Mouse (Mus musculus) forebrain, embryonic 12.5 days (tissue): ENCODE measurements around the gene Med13l. TPM values are rescaled to one million over a fixed set of nuclear protein-coding genes. Genes with fewer than 3 reads are reported as not detected.

ENCODE experiments used
- ATAC-seq: fragments of 200-750 bp; cut with Nextera tagmentation; 2 replicates; pipeline ENCODE4 v1.8.0; 2017; ENCODE audit warnings: moderate TSS enrichment; ENCODE audit not compliant: low FRiP score
- H3K27ac ChIP-seq: fragments of 300-500 bp; sonication (generic); 2 replicates; pipeline ENCODE4 v1.5.1; 2016; ENCODE audit warnings: mild to moderate bottlenecking
- H3K27me3 ChIP-seq: fragments of 300-500 bp; sonication (generic); 2 replicates; pipeline ENCODE4 v1.6.1; 2016; ENCODE audit warnings: mild to moderate bottlenecking
- H3K36me3 ChIP-seq: fragments of 300-500 bp; sonication (generic); replicated peaks from 2 replicates; pipeline ENCODE4 v1.6.1; 2016; ENCODE audit warnings: mild to moderate bottlenecking
- H3K4me1 ChIP-seq: fragments of 300-500 bp; sonication (generic); 2 replicates; pipeline ENCODE4 v1.6.1; 2016
- H3K4me2 ChIP-seq: fragments of 300-500 bp; sonication (generic); 2 replicates; pipeline ENCODE4 v1.6.1; 2016; ENCODE audit warnings: mild to moderate bottlenecking, moderate library complexity
- H3K4me3 ChIP-seq: fragments of 300-500 bp; sonication (generic); replicated peaks from 2 replicates; pipeline ENCODE4 v1.5.1; 2016; ENCODE audit warnings: mild to moderate bottlenecking
- H3K9ac ChIP-seq: fragments of 300-500 bp; sonication (generic); 2 replicates; pipeline ENCODE4 v1.6.1; 2016; ENCODE audit warnings: mild to moderate bottlenecking
- H3K9me3 ChIP-seq: fragments of 300-500 bp; sonication (generic); 2 replicates; pipeline ENCODE4 v1.6.1; 2016
- WGBS: fragments of 180-500 bp; shearing (Covaris S2); methylation state at CpG from one replicate; pipeline ENCODE4 v1.1.7; 2016; 5-methylcytosine and 5-hydroxymethylcytosine counted together
- polyA plus RNA-seq: library from polyadenylated mRNA; unstranded; fragments of >200 nt; fragmentation: Nextera tagmentation; extraction: Ambion mirVana; gene quantifications from 2 replicates; pipeline ENCODE4 v1.2.1, GENCODE M21; 2016

The Med13l gene
- polyA plus RNA-seq, 1 experiment from 2014 or later, result 17.7 TPM

DNA sequence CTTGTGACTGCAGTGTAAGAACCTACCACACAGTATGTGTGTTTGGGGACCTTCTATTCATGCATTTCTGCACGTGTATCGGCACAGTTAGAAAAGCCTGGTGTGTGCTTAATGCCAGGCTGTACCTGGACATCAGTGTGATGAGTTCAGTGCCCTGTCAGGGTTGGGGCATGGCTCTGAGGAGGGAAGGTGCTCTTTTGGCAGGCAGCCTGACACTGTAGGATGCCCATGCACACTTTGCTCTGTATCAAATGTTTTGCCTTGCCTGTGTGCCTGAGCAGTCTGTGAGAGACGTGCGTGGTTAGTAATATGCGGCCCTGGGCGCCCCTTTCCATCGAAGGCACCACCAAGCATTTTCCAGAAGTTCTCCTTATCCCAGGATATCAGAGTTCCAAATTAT lies 136.6 kb downstream of the Med13l start:
- no peak overlapping the region for H3K9ac ChIP-seq
- no peak overlapping the region for H3K4me3 ChIP-seq
- ATAC-seq, result no peak
- 92% methylated on average over 7 of the region's 7 CpGs for WGBS
- peaks cover 38% of the 10 kb centered on the region for H3K4me1 ChIP-seq
- no peaks in the 10 kb centered on the region for H3K9me3 ChIP-seq
- no peak overlapping the region for H3K27ac ChIP-seq
- H3K4me2 ChIP-seq, result no peak overlapping the region
- no peaks in the 10 kb centered on the region for H3K36me3 ChIP-seq
- no peaks in the 10 kb centered on the region for H3K27me3 ChIP-seq

DNA sequence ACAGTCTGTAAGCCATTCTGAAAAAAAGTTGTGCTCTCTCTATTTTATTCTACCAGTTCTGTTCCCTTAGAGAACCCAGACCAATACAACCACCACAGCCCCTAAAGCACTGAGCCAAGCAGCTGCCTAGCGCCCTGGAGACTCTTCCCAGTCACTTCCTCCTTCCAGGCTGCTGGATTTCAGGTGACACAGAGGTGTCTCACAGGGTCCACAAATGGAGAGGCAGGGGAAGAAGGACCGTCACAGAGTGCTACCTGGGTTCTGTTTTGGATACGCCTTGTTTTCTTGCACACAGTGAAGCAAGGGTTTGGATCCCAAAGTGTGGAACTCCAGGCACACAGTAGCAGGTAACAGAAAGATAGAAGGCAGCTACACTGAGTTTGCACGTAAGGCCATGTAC lies 140.5 kb downstream of the Med13l start:
- Histone ChIP-seq H3K36me3 (no peaks in the 10 kb centered on the region), H3K27me3 (no peaks in the 10 kb centered on the region), H3K27ac (no peak overlapping the region), H3K4me3 (no peak overlapping the region), H3K4me1 (peaks cover 55% of the 10 kb centered on the region), H3K9ac (no peak overlapping the region), H3K9me3 (no peaks in the 10 kb centered on the region), H3K4me2 (no peak overlapping the region)
- ATAC-seq, result no peak
- 89% methylated on average over 4 of the region's 4 CpGs for WGBS

DNA sequence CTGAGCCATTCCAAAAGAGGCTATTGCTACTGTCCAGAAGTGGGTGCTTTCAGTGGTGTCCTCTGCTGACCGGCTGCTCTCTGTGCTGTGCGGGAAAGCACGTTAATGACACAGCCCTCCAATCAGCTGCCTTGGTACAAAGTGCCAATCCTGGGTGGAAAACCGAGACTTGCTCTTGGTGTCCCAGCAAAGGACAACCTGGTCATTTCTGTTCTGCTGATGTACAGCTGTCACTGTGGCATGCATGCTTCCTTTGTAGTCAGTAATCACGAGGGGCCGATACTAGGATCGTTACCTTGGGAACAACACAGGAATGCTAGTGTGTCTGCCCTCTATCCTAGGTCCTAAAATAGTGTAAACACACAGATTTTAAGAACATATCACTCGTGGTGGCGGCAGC lies 142.2 kb downstream of the Med13l start:
- no peak overlapping the region for H3K27ac ChIP-seq
- H3K4me3 ChIP-seq, result no peak overlapping the region
- H3K4me2 ChIP-seq, result peak overlapping the region; percentile 24; the same call in 1 of the 2 replicates
- H3K27me3 ChIP-seq, result no peaks in the 10 kb centered on the region
- H3K9ac ChIP-seq, result no peak overlapping the region; the same call in 1 of the 2 replicates
- WGBS, result 12% methylated on average over 9 of the region's 9 CpGs
- no peaks in the 10 kb centered on the region for H3K36me3 ChIP-seq
- no peaks in the 10 kb centered on the region for H3K9me3 ChIP-seq
- no peak for ATAC-seq
- peaks cover 65% of the 10 kb centered on the region for H3K4me1 ChIP-seq

DNA sequence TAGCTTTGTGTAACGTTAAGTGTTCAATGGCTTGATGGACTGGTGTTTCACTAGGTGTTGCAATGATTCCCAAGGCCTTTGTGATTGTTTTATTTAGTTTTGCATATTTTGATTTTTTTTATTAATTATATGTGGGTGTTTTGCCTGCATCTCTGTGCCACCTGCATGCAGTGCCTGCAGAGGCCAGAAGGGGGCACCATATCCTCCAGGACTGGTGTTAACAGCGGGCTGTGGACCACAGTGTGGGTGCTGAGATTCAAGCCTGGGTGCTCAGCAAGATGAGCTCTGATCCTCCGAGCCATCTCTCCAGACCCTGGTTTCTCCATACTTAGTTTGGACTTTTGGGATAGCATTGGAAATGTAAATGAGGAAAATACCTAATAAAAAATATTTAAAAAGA lies 143.7 kb downstream of the Med13l start:
- Histone ChIP-seq H3K36me3 (no peaks in the 10 kb centered on the region), H3K4me1 (peaks cover 76% of the 10 kb centered on the region), H3K9me3 (no peaks in the 10 kb centered on the region), H3K27ac (no peak overlapping the region), H3K9ac (no peak overlapping the region), H3K4me3 (no peak overlapping the region), H3K4me2 (no peak overlapping the region), H3K27me3 (no peaks in the 10 kb centered on the region)
- no peak for ATAC-seq
- whole genome bisulfite sequencing, result 73% methylated on average over 3 of the region's 3 CpGs

DNA sequence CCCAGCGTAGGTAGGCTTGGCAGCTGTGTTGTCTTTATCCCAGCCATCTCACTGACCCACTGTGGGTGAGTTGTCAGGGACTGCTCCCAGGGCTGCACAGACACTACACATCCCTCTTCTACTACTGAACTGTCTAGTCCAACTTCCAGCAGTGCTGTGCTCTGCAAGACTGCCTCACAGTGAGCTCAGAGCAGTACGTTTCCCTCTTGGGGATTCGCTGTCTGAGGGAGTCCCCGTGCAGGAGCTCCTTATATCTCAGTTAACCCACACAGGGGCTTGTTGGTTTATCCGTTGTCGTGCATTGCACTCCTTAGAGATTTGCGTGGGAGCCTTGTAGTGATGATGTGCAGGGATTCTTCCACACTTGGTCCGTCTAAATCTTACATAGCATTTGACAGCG lies 144.5 kb downstream of the Med13l start:
- 90% methylated on average over 9 of the region's 9 CpGs for WGBS
- Histone ChIP-seq H3K9me3 (no peaks in the 10 kb centered on the region), H3K4me1 (peaks cover 78% of the 10 kb centered on the region)

DNA sequence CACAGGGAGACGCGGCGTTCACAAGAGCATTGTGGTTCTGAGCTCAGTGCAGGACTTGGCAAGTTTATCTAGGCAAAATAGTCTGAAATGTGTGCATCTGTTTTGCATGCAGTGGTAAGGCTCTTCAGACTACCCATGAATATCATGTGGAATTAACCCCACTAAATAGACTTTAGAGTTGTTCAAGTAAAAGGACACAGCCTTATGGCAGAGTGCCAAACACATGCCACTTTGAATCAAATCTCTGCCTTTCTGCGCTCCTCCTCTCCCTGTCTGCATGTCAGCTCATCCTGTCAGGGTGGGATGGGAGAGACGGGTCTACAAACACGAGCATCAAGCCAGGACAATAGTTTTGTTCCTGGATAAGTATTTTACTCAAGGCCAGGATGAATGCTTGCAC lies 145.5 kb downstream of the Med13l start:
- peak overlapping the region; percentile 28 for H3K4me2 ChIP-seq
- no peak; the same call in 1 of the 2 replicates for ATAC-seq
- H3K4me1 ChIP-seq, result peaks cover 83% of the 10 kb centered on the region
- no peak overlapping the region for H3K4me3 ChIP-seq
- H3K27me3 ChIP-seq, result no peaks in the 10 kb centered on the region
- no peak overlapping the region for H3K9ac ChIP-seq
- no peaks in the 10 kb centered on the region for H3K36me3 ChIP-seq
- 39% methylated on average over 6 of the region's 6 CpGs for WGBS
- no peaks in the 10 kb centered on the region for H3K9me3 ChIP-seq
- peak overlapping the region; percentile 76 for H3K27ac ChIP-seq

More for the DNA sequence above, 144.5 kb downstream of the Med13l start:
- no peaks in the 10 kb centered on the region for H3K27me3 ChIP-seq
- H3K9ac ChIP-seq, result no peak overlapping the region
- ATAC-seq, result no peak
- no peaks in the 10 kb centered on the region for H3K36me3 ChIP-seq
- H3K4me2 ChIP-seq, result no peak overlapping the region
- H3K27ac ChIP-seq, result 0 out of 2 replicates have a peak overlapping the region, but pooled peaks have one; percentile 42
- no peak overlapping the region for H3K4me3 ChIP-seq

DNA sequence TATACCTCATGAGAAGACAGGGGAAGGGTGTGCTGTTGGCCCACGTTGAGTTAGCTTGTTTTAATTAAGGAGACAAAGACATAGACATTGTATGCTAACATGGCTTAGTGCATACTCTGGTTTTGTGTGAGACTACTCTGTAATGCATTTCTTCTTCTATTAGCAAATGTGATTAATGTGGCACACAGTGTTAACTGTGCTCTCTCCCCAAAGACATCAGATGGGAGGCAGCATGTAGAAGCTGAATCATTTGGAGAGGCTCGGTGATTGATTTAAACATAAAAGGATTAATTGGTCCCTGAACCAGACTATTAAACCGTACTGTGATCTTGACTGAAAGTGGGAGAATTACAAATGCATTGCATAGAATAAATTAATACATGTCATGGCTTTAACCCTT lies 145.9 kb downstream of the Med13l start:
- 22% methylated on average over 3 of the region's 3 CpGs for WGBS
- Histone ChIP-seq H3K27me3 (no peaks in the 10 kb centered on the region), H3K4me2 (peak overlapping the region; percentile 28), H3K36me3 (no peaks in the 10 kb centered on the region), H3K4me3 (no peak overlapping the region), H3K4me1 (peaks cover 82% of the 10 kb centered on the region), H3K9ac (no peak overlapping the region), H3K9me3 (no peaks in the 10 kb centered on the region), H3K27ac (peak overlapping the region; percentile 76)
- peak; percentile 12; the same call in 1 of the 2 replicates for ATAC-seq

DNA sequence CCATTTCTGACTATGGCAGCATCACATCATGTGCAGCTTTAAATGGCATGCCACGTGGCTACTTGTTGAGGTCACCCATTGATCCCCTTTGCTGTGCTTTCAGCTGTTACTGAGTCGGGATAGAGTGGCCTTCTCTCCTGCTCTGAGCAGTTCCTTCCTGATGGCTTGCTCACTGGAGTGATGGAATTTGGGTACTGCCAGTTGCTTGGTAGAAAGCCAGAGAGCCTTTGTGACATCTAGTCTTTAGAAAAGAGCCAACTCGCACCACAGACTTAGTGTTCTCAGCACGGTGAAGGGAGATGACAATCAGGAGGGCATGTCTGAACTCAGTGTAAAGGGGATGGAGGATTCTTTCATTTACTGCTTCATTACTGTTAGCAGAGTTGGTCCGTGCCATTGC lies 147.0 kb downstream of the Med13l start:
- WGBS, result 56% methylated on average over 5 of the region's 5 CpGs
- Histone ChIP-seq H3K4me1 (peaks cover 82% of the 10 kb centered on the region), H3K4me2 (no peak overlapping the region), H3K27me3 (no peaks in the 10 kb centered on the region), H3K36me3 (no peaks in the 10 kb centered on the region), H3K9me3 (no peaks in the 10 kb centered on the region), H3K4me3 (no peak overlapping the region), H3K27ac (no peak overlapping the region), H3K9ac (no peak overlapping the region)
- no peak for ATAC-seq

DNA sequence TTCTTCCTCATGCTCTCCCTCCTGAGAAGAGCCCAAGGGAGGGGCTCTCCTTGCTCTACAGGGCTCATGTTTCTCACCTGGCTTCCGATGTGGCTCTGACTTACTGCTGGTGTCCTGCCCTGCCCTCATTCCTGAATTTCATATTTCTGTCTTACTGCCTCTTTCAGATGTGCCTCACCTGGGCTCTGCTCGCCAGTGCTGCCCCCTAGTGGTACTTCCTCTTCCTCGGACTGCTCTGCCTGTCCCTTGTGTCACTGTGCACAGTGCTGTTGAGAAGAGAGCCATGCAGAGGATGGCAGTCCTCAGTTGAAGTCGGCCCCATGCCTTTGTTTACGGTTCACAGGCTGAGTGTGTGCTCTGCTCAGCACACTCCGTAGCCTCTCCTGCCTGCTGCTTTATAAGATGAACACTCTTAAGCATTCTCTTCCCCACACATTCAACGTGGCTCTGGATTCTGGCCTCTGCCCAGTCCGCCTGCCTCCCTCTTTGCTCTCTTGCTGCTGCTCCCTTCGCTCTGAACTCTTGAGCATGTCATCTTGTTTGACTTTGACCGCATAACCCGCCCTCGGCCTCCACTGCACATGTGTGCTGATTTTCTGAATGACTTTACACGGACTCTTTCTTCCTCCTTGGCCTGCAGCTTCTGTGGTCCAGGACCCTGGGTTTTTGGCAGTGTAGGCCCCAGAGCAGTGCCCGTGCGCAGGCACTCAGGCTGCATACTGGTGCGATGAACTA lies 147.9 kb downstream of the Med13l start:
- no peaks in the 10 kb centered on the region for H3K36me3 ChIP-seq
- H3K4me1 ChIP-seq, result peaks cover 73% of the 10 kb centered on the region
- peak; percentile 54; the same call in 1 of the 2 replicates for ATAC-seq
- no peak overlapping the region for H3K9ac ChIP-seq
- no peaks in the 10 kb centered on the region for H3K27me3 ChIP-seq
- 68% methylated on average over 16 of the region's 16 CpGs for WGBS
- H3K4me2 ChIP-seq, result no peak overlapping the region
- H3K4me3 ChIP-seq, result no peak overlapping the region
- no peak overlapping the region for H3K27ac ChIP-seq
- no peaks in the 10 kb centered on the region for H3K9me3 ChIP-seq

DNA sequence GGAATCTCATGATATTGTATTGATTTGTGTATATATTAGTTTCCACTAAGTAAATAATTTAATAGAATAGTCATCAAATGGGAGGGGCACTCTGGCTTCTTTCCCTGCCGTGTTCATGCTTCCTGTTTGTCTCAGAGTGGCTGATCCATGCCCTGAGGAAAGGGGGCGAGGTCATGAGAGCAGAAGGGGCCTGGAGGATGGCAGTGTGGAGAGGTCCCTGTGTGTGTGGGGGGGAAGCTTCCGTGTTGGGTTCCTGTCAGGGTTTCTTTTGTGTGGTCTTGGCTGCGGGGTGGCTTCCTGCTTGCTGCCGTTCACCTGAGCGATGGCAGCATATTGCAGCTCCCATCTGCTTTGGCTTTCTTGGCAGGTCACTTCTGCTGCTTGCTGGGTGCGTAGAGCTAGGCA lies 149.4 kb downstream of the Med13l start:
- WGBS, result 80% methylated on average over 7 of the region's 7 CpGs
- no peaks in the 10 kb centered on the region for H3K9me3 ChIP-seq
- 0 out of 2 replicates have a peak overlapping the region, but pooled peaks have one; percentile 19 for H3K27ac ChIP-seq
- H3K27me3 ChIP-seq, result no peaks in the 10 kb centered on the region
- peaks cover 66% of the 10 kb centered on the region for H3K4me1 ChIP-seq
- no peak overlapping the region for H3K4me2 ChIP-seq
- no peak overlapping the region for H3K9ac ChIP-seq
- no peaks in the 10 kb centered on the region for H3K36me3 ChIP-seq
- ATAC-seq, result no peak
- H3K4me3 ChIP-seq, result no peak overlapping the region

DNA sequence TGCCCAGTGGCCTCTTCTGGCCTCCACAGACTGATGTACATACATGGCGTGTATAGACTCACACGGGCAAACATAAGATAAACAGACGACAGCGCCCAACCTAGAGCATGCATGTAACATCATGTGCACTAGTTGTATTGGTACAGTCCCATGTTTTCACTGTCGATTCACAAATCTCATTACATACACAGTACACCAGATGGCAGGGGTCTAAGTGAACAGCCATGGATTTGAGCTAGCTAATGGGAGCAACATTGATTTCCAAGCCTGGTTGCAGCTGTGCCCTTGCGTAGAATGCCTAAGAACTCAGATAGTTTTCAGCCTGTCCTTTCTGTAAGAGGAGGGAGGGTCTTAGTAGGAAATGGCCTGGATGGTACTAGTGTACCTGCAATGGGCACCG lies 155.0 kb downstream of the Med13l start:
- ATAC-seq, result 0 out of 2 replicates have a peak, but pooled peaks have one; percentile 49
- Histone ChIP-seq H3K9ac (peak overlapping the region; percentile 12; the same call in 1 of the 2 replicates), H3K9me3 (no peaks in the 10 kb centered on the region), H3K27me3 (no peaks in the 10 kb centered on the region), H3K27ac (0 out of 2 replicates have a peak overlapping the region, but pooled peaks have one; percentile 27), H3K4me3 (no peak overlapping the region), H3K36me3 (no peaks in the 10 kb centered on the region), H3K4me1 (peaks cover 56% of the 10 kb centered on the region), H3K4me2 (no peak overlapping the region)
- WGBS, result 91% methylated on average over 7 of the region's 7 CpGs

DNA sequence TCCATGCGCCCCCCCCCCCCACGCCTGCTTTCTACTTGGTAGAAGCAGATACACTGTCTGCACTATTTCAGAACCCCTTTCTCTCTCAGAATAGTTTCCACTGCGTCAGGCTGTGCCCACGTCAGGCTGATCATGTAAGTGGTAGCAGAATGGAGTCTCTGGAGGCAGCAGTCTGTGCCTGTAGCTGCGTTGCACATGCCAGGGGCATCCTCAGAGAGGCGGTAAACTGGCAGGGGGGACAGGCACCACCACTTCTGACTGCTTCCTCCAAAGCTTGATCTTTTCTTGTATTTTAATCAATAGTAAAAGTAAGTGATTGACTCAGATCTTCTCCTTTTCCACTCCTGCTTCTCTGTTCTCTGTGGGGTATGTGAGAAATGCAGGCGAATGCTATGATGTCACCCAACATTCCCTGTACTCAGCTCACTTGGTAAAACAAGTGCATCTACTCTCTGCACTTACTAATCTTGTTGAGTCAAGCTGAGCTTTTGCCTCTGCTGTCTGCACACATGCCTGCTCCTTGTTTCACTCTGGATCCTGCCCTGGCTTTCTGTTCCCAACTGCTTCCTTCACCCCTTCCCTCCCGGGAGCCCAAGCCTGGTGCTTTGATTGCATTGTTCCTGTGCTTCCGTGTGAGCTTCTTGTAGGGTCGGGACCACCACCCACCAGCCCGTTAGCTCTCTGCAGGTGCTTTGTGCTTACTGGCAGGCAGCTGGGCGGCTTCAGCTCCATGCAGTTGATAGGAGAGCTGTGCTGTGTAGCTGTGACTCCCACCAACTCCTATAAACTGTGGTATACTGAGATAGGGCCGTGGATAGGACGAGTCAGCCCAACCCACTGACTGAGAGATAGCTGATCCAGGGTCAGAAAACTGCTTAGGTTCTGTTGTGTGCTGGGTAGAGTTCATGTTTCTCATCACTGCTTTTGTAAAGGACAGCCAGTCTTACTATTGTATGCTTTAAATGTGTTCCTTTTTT lies 156.1 kb downstream of the Med13l start:
- Histone ChIP-seq H3K9me3 (no peaks in the 10 kb centered on the region), H3K4me1 (peaks cover 46% of the 10 kb centered on the region), H3K27ac (0 out of 2 replicates have a peak overlapping the region, but pooled peaks have one; percentile 14), H3K36me3 (peaks cover 4% of the 10 kb centered on the region), H3K9ac (peak overlapping the region; percentile 22; the same call in 1 of the 2 replicates), H3K27me3 (no peaks in the 10 kb centered on the region), H3K4me3 (no peak overlapping the region), H3K4me2 (no peak overlapping the region)
- ATAC-seq, result no peak
- WGBS, result 42% methylated on average over 14 of the region's 14 CpGs
